Mouse (Mus musculus): ENCODE measurements at regions not wholly inside any gene's neighbourhood (a gene's known extent, or its start where the extent isn't known, plus 50 kb on each side); places are given as distances from the start of the nearest gene placed in this dataset.

GRCm38 (mm10) chr7:68468574-68468973 is 194.9 kb downstream of the Fam169b start:
- intact Hi-C loops (cut with DNase I; ENCODE audit: low total_unique reads), result no loop called here
- no peak for DNase-seq

- DNase-seq, result no peak
- intact Hi-C loops (cut with DNase I; ENCODE audit: low total_unique reads), result no loop called here
Observed at GRCm38 (mm10) chr7:68457842-68458241, 184.2 kb downstream of the Fam169b start.

GRCm38 (mm10) chr7:68455451-68455850 is 181.8 kb downstream of the Fam169b start:
- DNase-seq, result no peak
- intact Hi-C loops (cut with DNase I; ENCODE audit: low total_unique reads), result no loop called here

- no peak for DNase-seq
- intact Hi-C loops (cut with DNase I; ENCODE audit: low total_unique reads), result no loop called here
Observed at GRCm38 (mm10) chr7:68453028-68453692, 179.5 kb downstream of the Fam169b start.

GRCm38 (mm10) chr7:68444426-68445095 is 170.9 kb downstream of the Fam169b start:
- intact Hi-C loops (cut with DNase I; ENCODE audit: low total_unique reads), result no loop called here

GRCm38 (mm10) chr7:68440661-68441150 is 167.1 kb downstream of the Fam169b start:
- intact Hi-C loops (cut with DNase I; ENCODE audit: low total_unique reads), result no loop called here
- no peak for DNase-seq

More at GRCm38 (mm10) chr7:68444426-68445095, 170.9 kb downstream of the Fam169b start:
- no peak for DNase-seq

- no peak for DNase-seq
- intact Hi-C loops (cut with DNase I; ENCODE audit: low total_unique reads), result no loop called here
Observed at GRCm38 (mm10) chr7:68428946-68429345, 155.3 kb downstream of the Fam169b start.

GRCm38 (mm10) chr7:68415890-68416289 is 142.3 kb downstream of the Fam169b start:
- intact Hi-C loops (cut with DNase I; ENCODE audit: low total_unique reads), result no loop called here
- no peak for DNase-seq

- no peak for DNase-seq
- intact Hi-C loops (cut with DNase I; ENCODE audit: low total_unique reads), result no loop called here
Observed at GRCm38 (mm10) chr7:68412786-68413185, 139.1 kb downstream of the Fam169b start.
